Mouse (Mus musculus): ENCODE measurements around the gene Rabif.

Rabif gene

DNA sequence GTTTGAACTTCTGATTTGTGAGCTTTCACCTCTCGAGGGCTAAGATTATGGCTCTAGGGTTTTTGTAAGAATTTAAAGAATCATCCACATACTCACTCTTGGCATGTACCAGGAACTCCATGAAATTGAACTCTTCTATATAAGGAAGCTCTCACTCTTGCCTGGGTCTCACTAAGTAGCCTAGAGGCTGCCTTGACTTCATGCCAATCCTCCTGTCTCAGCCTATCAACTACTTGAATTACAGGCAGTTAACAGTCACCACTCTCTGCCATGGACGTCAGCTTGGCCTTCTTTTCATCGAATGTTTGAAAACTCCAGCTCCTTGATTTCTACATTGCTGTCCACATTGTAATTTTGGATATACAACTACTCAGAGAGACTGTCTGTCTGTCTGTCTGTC, 57.9 kb downstream of the Rabif start:
- DNase-seq (ENCODE audit: low read depth, low spot score) = no peak

- no peak for DNase-seq (ENCODE audit: low read depth, low spot score)
Observed at GRCm38 (mm10) chr1:134555240-134555870, 60.9 kb downstream of the Rabif start.

DNA sequence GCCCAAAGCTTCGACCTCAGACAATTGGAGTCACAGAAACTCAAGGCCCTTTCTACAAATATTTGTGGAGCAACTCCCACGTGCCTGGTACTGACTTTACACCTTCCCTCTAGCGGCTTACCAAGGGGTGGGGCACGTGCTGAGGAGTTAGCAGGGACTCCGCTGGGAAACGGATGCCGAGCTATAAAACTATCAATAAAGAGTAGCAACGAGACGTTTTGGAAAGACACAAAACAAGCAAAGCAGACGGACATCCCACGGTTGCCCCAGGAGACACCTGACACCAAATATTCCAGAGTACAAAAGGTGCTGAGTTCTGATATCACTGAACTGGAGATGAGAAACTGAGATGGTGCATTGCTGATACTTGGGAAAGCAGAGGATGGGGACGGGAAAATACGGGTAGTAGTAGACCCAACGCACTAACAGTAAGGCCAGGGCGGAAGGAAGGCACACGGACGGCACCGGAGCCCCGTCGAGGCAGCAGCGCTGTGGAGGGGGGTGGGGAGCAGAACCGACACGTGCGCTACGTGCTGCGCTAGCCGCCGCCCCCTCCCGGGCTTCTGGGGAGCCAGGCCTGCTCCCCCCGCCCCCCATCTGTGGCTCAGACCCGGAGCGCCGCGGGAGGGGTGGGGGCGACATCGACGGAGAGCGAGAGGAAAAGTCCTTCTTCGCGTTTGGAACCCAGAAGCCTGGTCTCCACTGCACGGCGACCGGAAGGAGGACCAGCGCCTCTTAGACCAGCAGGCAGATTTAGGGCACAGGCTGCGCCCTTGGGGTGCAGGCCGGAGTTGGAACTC, 61.6 kb downstream of the Rabif start:
- peak; percentile 90 for DNase-seq (ENCODE audit: low read depth, low spot score)

- DNase-seq (ENCODE audit: low read depth, low spot score) = peak; percentile 97
Observed at GRCm38 (mm10) chr1:134556671-134557218, 62.3 kb downstream of the Rabif start.
